Mouse (Mus musculus) urinary bladder, postnatal 10 days (tissue): ENCODE results near the gene Ppp1r12b.

Experiments used
- DNase-seq: peaks from one replicate; pipeline ENCODE4 v3.0.0; 2022; ENCODE audit warnings: low spot score

Gene Ppp1r12b

GRCm38 (mm10) chr1:134940863-134941262 is 14.9 kb downstream of the Ppp1r12b start:
- no peak for DNase-seq

- no peak for DNase-seq
These were observed 17.5 kb downstream of the Ppp1r12b start for GRCm38 (mm10) chr1:134938233-134938632.

- DNase-seq: no peak
These were observed 19.4 kb downstream of the Ppp1r12b start for GRCm38 (mm10) chr1:134936335-134936734.

- no peak for DNase-seq
These were observed 23.3 kb downstream of the Ppp1r12b start for GRCm38 (mm10) chr1:134932431-134932830.

- no peak for DNase-seq
These were observed 36.7 kb downstream of the Ppp1r12b start for GRCm38 (mm10) chr1:134919010-134919409.

GRCm38 (mm10) chr1:134915421-134915820 is 40.3 kb downstream of the Ppp1r12b start:
- DNase-seq: no peak

GRCm38 (mm10) chr1:134913535-134913934 is 42.2 kb downstream of the Ppp1r12b start:
- no peak for DNase-seq

- no peak for DNase-seq
These were observed 43.9 kb downstream of the Ppp1r12b start for GRCm38 (mm10) chr1:134911892-134912291.

- DNase-seq: no peak
These were observed 45.7 kb downstream of the Ppp1r12b start for GRCm38 (mm10) chr1:134910037-134910436.

GRCm38 (mm10) chr1:134909442-134909841 is 46.3 kb downstream of the Ppp1r12b start:
- DNase-seq: no peak

- DNase-seq: no peak
These were observed 53.6 kb downstream of the Ppp1r12b start for GRCm38 (mm10) chr1:134902051-134902619.

GRCm38 (mm10) chr1:134896008-134896407 is 59.7 kb downstream of the Ppp1r12b start:
- DNase-seq: no peak

- DNase-seq: no peak
These were observed 60.9 kb downstream of the Ppp1r12b start for GRCm38 (mm10) chr1:134894803-134895202.

- no peak for DNase-seq
These were observed 63.8 kb downstream of the Ppp1r12b start for GRCm38 (mm10) chr1:134891916-134892315.

- DNase-seq: no peak
These were observed 66.1 kb downstream of the Ppp1r12b start for GRCm38 (mm10) chr1:134889629-134890028.

GRCm38 (mm10) chr1:134875800-134876199 is 79.9 kb downstream of the Ppp1r12b start:
- no peak for DNase-seq

GRCm38 (mm10) chr1:134872678-134873077 is 83.1 kb downstream of the Ppp1r12b start:
- DNase-seq: no peak

- DNase-seq: no peak
These were observed 89.3 kb downstream of the Ppp1r12b start for GRCm38 (mm10) chr1:134866426-134866825.

GRCm38 (mm10) chr1:134865552-134865951 is 90.2 kb downstream of the Ppp1r12b start:
- DNase-seq: no peak

GRCm38 (mm10) chr1:134860538-134860937 is 95.2 kb downstream of the Ppp1r12b start:
- no peak for DNase-seq

GRCm38 (mm10) chr1:134858344-134859053 is 97.2 kb downstream of the Ppp1r12b start:
- DNase-seq: no peak

GRCm38 (mm10) chr1:134854325-134854982 is 101.3 kb downstream of the Ppp1r12b start:
- DNase-seq: no peak

GRCm38 (mm10) chr1:134852797-134853196 is 102.9 kb downstream of the Ppp1r12b start:
- DNase-seq: no peak
